Mouse (Mus musculus) olfactory bulb, adult 2 months (tissue): ENCODE data around the gene Fbxo39.

Experiments
- CTCF ChIP-seq: fragments of 200-500 bp; IDR thresholded peaks from 2 replicates; pipeline ENCODE4 v1.5.1; 2012; ENCODE audit warnings: low read depth, mild to moderate bottlenecking, low read length, moderate library complexity; ENCODE audit not compliant: insufficient read depth
- POLR2A ChIP-seq: fragments of 200-500 bp; IDR thresholded peaks from 2 replicates; pipeline ENCODE4 v1.6.1; 2012; ENCODE audit warnings: mild to moderate bottlenecking, low read depth, low read length, moderate library complexity; ENCODE audit not compliant: insufficient read depth

- TF ChIP-seq CTCF (no peak), POLR2A (no peak)
These were observed 6.8 kb upstream of the Fbxo39 start for GRCm38 (mm10) chr11:72307461-72307860.
